Mouse (Mus musculus) left cerebral cortex, postnatal 25 days (tissue): ENCODE data around the gene Zfp13. TPM values are rescaled to one million over a fixed set of nuclear protein-coding genes. Genes with fewer than 3 reads are reported as not detected.
"Not testable (repeated sequence)": the region's sequence is repeated elsewhere in the genome, so short reads cannot be mapped to it uniquely, and the experiment has no call there.

Source experiments
- DNase-seq, 2 experiments: peaks; one replicate each; pipeline ENCODE4 v3.0.0; 2022; ENCODE audit warnings: low spot score in 2 of 2, mixed read lengths in 1 of 2
- intact Hi-C: fragments of 180-260 bp; cut with DNase I; formaldehyde crosslinking; loops from one replicate; pipeline ENCODE4 v1.15.1; 2025
- total RNA-seq, 2 experiments: library from RNA; stranded (reverse); gene quantifications; 2 replicates each; pipeline ENCODE4 v1.2.3; 2021

Gene Zfp13
- total RNA-seq, 2 experiments from 2014 or later, result 23.7 to 25.3 TPM

DNA sequence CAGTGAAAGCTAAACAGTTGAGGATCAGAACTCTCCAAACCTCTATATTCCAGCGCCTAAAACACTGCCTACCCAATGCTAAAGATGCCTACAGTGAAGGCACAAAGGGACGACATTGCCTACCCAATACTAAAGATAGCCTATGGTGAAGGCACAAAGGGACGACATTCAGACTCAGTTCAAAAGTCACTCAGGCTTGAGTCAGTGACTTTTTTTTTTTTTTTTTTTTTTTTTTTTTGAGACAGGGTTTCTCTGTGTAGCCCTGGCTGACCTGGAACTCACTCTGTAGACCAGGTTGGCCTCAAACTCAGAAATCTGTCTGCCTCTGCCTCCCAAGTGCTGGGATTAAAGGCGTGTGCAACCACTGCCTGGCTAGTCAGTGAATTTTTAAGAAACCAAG lies 4.1 kb downstream of the Zfp13 start:
- not testable (repeated sequence) for DNase-seq
- intact Hi-C loops, result loop anchor here (5.0 kb wide), 1 partner anchor 33 kb away; the partner anchor contains the start of gene Zfp213

DNA sequence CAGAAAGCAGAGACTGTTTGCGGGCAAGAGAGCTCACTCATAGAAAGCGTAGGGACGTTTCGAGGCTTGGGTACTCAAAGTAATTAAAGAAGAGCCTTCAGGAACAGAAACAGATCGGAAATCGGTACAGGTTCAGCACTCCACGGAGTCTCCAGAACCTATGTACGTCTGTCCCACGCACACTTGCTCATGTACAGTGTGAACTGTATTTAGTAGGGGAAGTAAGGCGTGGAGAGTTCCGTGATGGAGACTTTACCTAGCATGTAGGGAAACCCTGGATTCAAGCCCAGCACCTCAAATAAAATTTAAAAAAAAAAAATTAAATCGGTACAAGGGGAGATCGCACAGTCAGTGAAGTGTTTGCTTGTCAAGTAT lies 6.4 kb downstream of the Zfp13 start:
- DNase-seq, result no peak
- intact Hi-C loops, result no loop called here

DNA sequence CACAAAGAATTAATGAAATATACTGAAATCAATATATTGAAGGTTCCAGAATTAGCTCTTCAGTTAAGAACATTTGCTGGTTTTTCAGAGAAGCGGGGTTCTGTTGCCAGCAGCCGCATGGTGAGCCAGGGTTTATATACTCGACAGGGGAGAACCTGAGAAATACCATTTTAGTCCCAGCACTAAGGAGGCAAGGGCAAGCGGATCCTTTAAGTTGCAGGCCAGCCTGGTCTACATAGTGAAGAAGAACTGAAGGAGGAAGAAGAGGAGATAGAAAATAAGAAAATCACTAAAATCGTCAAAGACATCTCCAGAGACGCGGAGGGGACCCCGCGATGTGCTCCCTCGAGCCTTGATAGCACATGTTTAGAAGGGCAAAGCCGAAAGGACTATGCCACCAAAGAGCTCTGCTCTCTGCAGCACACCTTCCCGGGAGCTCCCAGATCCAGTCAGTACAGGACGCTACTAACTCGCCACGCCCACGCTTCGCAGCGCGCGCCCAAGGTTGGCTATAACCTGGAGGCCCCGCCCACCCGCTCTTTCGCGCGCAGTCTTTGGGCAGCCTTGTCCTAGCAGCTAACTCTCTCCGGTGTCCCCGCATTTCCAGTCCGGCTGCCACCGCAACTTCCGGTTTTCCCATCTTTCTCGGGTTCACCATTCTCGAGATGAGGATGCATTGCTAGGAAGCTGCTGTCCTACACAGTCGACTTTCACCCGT lies 6.9 kb downstream of the Zfp13 start:
- peak; percentile 96 to 98 for DNase-seq
- intact Hi-C loops, result no loop called here

DNA sequence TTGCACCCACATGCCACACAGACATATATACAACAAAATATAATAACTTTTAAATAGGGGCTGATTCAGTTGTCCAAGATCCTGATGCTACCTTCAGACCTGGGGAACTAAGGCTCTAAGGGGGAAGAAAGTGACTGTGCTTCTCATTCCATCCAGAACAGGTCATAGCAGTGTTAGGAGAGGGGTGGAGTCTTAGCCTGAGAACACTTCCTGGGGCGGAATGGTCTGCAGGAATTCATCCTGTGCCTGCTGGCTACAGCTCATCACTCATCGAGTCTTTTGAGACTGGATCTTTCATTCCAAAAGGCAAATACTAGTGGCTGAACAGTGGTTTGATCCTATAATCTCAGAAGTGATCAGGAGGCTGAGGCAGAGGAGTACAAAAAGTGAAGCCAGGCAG lies 12.0 kb downstream of the Zfp13 start:
- intact Hi-C loops, result no loop called here
- DNase-seq, result no peak

DNA sequence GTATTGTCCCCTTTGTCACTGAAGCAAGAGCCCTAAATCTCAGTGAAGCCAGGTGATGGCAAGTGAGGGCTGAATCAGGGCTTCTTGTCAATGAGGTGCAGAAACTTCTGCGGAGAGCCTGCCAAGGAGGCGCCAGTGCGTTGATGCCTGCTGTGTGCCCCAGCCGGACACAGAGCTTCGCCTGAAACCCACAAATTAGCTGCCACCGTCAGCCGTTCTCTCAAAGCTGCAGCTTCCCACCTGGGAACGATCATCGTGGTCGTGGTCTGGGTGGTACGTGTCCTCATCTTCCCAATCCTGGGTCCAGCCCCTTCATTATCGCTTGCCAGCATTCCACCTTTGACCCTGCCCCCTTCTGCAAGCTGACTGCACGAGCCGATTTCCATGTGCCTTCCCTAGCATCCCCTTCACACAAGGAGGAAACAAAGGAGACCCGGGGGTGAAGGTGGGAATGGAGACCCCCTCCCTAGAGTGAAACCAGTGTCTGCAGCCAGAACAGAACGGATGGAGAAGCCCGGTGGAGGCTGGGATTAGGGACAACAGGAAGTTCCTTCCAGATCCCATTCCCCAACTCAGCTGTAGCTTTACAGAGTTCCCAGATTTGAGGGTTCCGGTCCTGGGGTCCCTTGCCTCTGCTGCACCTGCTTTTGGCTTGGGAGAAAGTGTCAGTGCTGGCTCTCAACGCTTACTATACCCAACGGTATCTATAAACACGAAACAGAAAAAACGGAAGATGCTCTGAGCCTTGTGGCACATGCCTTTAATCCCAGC lies 13.4 kb downstream of the Zfp13 start:
- intact Hi-C loops, result no loop called here
- peak; percentile 74 to 82 for DNase-seq

DNA sequence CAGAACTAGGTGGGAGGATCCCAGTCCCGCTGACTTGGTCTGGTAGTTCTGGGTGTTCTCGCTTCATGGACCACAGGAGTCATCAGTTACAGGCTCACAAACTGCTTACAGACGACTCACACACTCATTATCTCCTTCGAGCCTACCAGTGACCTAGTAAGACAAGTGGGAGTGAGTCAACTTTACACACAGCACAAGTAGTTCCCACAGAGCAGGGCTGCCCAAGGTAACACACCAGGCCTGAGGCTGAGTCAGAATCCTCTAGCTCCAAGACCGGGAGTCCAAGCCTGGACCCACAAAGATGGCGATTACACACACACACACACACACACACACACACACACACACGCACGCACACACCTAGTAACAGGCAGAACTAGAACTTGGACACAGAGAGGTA lies 14.5 kb downstream of the Zfp13 start:
- no peak for DNase-seq
- intact Hi-C loops, result no loop called here

DNA sequence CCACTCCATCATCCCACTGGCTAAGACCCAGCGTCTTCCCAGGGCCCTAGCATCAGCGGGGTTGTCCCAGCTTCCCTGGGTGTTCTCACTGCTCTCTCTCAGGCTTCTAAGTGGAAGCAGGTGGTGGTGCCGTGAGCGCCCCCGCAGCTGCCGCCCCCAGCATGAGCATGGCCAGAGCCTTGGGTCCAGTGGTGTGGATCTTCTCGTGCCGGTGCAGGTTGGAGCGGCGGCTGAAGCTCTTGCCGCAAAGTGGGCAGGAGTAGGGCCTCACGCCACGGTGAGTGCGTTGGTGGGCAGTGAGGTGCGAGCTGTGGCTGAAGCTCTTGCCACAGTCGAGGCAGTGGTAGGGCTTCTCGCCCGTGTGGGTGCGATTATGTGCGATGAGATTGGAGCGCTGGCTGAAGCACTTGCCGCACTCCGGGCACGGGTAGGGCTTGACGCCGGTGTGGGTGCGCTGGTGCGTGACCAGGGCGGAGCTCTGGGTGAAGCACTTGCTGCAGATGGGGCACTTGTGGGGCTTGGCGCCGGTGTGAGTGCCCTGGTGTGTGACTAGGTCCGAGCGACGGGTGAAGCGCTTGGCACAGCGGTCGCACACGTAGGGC lies 23.2 kb downstream of the Zfp13 start:
- intact Hi-C loops, result no loop called here
- no peak for DNase-seq

DNA sequence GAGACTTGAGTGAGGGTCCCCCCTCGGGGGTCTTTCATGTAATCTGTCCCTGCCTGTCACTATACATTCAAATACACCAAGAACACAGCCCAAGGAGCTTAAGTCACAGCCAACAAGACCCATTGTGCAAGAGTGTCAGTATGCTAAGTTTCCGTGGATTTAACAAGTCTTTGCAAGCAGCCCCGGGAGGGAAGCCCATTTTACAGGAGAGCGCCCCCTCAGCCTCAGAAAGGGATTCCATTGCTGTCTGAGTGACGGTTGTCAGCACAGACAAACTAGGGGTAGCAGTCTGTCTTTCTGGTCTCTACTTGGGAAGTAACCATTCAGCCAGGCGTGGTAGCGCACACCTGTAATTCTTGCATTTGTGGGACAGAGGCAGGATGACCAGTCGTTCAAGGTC lies 25.2 kb downstream of the Zfp13 start:
- no peak for DNase-seq
- intact Hi-C loops, result loop anchor here (5.0 kb wide), 2 partner anchors 58 to 128 kb away; no protein-coding TSS in a partner anchor

DNA sequence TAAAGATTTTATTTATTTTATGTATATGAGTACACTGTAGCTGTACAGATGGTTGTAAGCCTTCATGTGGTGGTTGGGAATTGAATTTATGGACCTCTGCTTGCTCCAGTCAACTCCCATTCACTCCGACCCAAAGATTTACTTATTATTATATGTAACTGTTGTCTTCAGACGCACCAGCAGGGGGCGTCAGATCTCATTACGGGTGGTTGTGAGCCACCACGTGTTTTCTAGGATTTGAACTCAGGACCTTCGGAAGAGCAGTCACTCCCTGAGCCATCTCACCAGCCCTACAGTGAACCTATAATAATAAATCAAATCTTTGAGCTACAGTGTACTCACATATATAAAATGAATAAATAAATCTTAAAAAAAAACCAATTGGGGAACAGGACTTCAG lies 27.2 kb downstream of the Zfp13 start:
- intact Hi-C loops, result loop anchor here (5.0 kb wide), 2 partner anchors 60 to 130 kb away; no protein-coding TSS in a partner anchor
- no peak for DNase-seq

DNA sequence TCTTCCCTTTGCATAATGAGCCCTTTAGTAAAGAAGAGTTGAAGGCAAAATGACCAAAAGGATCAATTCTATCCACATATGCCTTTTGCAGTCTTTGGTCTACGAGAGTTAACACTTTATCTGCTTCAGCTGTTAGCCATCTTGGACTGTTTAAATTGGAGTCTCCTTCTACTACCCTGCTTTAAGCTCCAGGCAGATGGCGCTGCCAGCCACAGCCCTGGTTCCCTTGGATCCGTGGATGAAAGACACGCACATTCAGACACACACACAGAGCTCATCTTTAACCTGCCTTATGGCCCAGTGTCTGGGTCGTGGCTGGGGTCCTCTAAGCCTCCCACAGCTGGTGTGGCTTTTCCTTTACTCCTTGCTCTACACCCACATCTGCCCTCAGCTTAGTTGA lies 28.2 kb downstream of the Zfp13 start:
- intact Hi-C loops, result loop anchor here (2.0 to 5.0 kb wide), 4 partner anchors 32 to 131 kb away; no protein-coding TSS in a partner anchor
- peak; percentile 30 to 50 for DNase-seq

DNA sequence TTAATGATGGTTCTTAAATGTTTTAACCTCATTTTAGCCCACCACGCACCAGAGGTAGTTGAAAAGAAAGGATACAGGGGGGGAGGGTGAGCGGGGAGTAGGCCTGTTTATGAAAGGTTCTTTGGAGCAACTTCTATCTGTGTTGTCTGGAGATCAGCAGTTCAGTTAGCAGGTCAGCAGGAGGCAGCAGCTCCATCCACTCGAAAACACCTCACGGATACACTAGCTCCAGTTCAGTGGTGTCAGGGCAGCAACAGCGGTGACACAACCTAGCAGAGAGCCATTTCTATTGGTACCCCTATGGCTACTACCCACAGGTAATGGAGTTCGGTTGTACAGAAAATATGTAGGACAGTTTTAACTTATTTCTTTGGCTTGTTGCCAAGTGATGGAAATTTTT lies 29.3 kb downstream of the Zfp13 start:
- intact Hi-C loops, result loop anchor here (2.0 to 5.0 kb wide), 4 partner anchors 33 to 132 kb away; no protein-coding TSS in a partner anchor
- peak in 1 of 2 experiments; percentile 46 for DNase-seq

DNA sequence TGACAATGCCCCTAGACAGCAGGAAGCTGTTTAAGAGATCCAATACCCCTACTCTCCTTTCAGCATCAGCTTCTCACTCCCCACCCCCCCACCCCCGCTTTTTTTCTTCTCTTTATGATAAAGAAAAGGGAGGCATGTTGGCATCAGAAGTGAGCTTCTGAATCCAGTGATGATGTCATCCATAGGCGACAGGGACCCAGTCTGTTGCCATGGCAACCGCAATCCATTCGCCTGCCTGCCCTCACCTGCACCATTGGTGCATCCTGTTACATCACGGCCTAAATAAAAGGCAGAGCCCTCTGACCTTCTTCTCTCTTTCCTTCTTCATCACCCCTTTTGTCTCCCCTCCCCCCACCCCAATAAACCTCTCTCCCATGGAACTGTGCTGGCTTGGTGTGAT lies 30.9 kb downstream of the Zfp13 start:
- intact Hi-C loops, result no loop called here
- no peak for DNase-seq

DNA sequence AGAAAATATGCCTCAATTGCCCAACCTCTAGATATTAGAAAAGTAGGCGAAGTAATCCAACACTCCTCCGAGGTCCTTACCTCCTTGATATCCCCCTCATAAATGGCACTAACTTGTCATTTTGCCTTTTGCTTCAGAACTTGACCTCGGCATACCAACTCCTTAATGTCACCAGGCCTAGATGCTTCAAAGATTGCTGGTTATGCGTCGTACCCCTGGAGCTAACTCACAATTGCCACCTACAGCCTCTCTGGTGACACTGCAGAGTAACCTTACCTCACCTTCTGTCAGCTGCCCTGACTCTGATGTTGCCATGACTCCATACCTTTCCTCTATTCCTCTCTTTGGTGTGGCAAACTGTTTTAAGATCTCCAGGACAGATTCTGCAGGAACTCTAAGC lies 32.5 kb downstream of the Zfp13 start:
- DNase-seq, result no peak
- intact Hi-C loops, result no loop called here

DNA sequence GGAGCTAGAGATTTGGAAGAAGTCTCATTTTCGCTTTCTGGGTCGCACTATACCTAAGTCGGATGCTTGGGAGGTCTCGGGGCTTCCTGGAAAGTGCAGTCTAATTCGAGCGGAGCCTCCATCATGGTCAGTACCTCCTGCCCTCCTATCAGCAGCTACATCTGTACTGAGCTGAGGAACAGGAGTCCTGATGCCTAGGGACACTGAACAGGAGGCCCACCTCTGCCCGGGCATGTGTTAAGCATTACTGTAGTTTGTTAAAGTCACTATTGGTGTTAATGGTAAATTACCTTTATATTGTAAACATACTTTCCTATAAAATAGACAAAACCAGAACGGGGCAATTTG lies 34.9 kb downstream of the Zfp13 start:
- no peak for DNase-seq
- intact Hi-C loops, result loop anchor here (5.0 kb wide), 1 partner anchor 33 kb away; the partner anchor contains the start of gene Zfp13

DNA sequence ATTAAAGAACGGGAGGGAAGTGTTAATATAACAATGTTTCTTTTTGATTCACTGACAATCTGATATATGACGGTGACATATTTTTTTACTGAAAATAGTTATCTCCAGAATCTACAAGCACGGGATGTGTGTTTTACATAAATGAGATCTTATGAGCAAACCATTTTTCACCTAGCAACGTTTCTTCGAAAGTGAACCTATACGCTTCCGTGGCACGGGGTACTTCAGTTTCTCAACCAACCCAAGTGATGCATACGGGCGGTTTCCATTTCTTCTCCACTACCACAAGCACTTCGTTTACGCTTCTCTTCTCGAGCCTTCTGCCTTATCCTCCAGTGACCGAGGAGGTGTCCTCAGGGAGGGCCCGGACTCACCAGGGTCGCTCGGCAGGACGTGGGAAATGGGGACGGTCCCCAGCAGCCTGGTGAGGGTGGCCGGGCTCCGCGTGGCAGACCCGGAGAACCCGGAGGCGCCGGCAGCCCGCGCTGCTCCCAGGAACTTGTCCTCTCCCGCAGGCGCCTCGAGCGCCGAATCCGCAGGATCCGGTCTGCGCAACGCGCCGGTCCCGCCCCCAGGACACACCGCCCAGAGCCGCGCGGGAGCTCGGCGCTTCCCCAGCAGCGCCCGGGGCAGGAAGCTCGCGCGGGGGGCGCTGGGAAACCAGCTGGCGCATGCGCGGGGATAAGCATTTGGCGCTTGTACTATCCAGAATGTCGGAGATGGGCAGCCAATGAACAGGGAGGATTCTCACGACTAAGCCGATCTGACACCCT lies 35.5 kb downstream of the Zfp13 start, which contains the start of gene Zfp213:
Gene Zfp213 (minus strand): TSS at position 644 of the 773 bp plus-strand sequence.
- intact Hi-C loops, result loop anchor here (5.0 kb wide), 1 partner anchor 34 kb away; the partner anchor contains the start of gene Zfp13

DNA sequence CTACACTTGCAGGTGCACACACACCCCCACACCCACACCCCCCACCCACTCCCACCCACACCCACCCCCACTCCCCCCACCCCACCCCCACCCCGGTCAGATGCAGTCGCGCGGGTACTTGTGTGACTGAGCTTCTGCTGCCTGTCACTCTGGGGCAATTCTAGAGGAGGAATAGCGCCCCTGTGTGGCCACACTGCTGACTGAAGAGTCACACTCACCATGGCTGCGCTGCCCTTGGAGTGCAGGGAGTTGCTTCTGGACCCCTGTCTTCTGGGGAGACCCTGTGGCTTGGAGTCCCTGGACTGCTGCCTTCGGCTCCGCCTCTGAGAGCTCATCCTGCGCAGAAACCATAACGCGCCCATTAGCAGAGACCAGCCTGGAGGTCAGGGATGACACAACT lies 39.5 kb downstream of the Zfp13 start:
- peak in 1 of 2 experiments; percentile 52 for DNase-seq
- intact Hi-C loops, result loop anchor here (5.0 kb wide), 1 partner anchor 38 kb away; the partner anchor contains the start of gene Zfp13

More for the DNA sequence above, 35.5 kb downstream of the Zfp13 start, which contains the start of gene Zfp213:
- DNase-seq, result peak; percentile 95 to 97

DNA sequence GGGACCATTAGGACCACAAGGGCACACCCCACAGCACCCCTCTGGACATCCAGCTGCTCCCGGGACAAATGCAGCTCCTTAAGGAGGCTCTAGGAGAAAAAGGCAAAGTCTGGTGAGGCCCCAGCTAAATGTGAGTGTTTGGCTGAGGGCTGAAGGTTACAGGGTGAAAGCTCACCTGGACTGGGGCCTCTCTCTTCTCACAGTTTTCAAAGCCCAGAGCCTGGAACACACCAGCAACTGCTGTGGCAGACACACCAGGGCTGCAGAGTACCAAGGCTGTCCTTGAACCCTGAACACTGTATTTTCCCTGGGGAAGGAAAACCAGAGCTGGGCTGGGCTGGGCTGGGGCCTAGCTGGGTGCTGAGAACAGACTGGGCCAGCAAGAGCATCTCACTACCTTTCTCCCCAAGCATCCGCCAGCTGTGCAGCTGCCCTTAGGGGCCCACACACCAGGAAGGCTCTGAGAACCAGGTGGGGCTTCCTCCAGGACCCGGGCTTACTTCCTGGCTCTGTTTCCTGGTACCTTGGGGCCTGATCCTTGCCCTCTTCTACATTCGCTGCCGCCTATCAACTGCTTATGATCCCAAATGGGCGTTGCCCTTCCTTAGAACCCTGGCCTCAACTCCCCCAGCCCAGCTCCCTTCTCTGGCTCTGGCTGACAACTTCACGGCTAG lies 43.9 kb downstream of the Zfp13 start:
- intact Hi-C loops, result no loop called here
- no peak for DNase-seq

DNA sequence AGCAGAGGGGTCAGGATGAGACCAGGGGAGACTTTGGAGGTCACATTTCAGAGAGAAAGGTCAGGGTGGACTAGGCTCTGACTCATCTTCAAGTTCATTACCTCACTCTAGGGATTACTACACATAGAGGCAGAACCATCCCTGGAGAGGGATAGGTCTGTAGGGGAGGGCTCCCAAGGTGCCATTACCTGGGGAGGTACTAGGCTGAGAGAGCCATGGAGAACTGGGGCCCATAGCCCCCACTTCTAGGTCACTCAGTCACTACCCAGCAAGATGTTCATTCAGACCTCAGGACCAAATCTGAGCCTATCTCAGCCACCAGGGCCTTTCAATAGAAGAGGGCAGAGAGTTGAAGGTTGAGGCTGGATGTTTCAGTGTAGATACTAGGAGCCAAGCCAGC lies 45.0 kb downstream of the Zfp13 start:
- intact Hi-C loops, result no loop called here
- no peak for DNase-seq

DNA sequence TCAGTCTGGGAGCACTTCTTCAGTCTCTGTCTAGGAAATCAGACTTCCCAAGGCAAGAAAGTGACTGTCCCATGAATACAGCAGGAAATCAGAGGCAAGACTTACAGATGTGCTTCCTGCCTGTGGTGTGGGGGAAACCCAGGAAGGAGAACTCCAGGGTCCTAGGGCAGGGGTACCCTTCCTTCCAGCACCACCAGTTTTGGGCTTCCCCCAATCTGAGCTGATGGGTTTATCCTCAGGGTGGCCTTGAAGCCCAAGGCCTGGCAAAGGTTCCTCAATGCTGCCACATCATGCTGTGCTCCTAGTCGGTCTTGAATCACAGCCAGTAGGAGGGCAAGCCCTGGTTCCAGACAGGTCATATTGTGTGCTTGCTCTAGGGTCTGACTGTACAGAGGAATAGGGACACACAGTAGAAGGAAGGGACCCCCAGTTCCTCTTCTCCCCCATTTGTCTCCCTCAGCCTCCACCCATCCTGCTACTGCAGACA lies 45.6 kb downstream of the Zfp13 start:
- intact Hi-C loops, result no loop called here

More for the DNA sequence above, 45.6 kb downstream of the Zfp13 start:
- no peak for DNase-seq
